Mouse (Mus musculus): Measurements from ENCODE around the gene 4921524J17Rik.

Gene 4921524J17Rik

DNA sequence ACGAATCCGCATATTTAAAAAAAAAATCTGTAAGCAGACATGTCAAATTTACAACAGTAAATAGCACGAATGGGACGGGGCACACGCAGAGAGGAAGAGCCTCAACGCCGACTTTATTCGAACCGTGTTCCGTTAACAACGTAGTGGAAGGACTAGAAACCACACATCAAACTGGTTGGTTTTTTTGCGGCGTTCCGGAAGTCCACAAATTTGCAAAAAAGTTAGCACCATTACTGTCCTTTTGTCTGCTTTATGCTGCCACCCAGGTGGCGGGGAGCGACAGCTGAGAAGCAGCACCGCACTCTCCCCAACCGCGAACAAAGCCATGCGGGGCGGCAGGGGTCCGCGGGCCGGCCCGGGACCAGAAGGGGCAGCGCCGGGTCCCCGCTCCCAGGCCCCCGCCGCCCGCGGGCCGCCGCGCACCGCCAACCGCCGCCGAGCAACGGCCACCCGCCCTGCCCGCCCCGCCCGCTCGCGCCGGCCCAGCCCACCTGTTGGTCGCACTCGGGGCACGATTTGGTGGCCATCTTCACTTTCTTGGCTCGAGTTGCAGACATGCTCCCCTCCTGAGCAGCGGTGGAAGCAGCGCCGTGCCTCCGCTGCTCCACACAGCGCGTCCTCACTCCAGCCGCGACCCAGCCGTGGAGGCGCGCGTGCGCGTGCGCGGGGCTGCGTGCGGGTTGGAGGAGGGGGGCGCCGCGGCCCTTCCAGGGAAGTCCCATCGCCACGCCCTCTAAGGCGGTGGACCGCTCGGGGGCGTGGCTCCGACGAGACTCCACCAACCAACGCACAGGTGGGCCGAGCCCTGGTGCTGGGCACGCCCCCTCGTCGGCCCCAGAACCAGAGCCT is at the start of gene 4921524J17Rik:
TSS of gene 4921524J17Rik (minus strand) at position 666 of the 849 bp plus-strand sequence.
- peak; percentile 96 for DNase-seq (ENCODE audit: low spot score)

DNA sequence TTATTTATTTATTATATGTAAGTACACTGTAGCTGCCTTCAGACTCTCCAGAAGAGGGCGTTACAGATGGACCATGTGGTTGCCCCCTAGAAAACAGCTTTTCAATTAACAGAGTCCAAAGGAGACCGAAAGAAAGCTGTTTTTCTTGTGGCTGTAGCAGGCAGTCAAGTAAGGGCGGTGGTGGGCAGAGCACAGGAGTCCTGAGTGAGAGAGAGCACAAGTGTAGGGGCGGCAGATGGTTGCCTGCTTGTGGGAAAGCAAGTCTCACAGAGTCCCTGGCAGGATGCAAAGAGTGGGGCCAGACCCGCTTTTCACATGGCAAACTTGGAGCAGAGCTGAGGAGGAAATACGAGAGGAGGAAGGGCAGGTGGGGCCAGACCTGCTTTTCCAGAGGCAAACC is 49.8 kb upstream of the 4921524J17Rik start:
- no peak for DNase-seq (ENCODE audit: low spot score)

DNA sequence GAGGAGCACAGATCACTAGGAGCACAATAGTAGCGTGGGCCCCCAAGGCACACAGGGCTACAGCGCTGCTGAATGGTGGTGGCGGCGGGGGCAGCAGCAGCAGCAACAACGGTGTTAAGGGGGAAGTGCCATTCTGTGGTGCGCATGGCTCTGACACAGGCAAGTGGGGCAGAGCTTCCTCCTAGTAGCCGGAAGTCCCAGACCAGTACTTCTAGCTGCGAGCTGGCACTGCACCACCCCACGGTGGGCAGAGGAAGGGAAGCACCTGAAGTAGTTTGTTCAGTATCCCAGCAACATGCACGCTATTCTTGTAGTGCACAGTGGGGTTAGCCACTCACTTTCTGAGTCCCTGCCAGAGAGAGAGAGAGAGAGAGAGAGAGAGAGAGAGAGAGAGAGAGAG is 49.3 kb upstream of the 4921524J17Rik start:
- DNase-seq (ENCODE audit: low spot score): no peak

DNA sequence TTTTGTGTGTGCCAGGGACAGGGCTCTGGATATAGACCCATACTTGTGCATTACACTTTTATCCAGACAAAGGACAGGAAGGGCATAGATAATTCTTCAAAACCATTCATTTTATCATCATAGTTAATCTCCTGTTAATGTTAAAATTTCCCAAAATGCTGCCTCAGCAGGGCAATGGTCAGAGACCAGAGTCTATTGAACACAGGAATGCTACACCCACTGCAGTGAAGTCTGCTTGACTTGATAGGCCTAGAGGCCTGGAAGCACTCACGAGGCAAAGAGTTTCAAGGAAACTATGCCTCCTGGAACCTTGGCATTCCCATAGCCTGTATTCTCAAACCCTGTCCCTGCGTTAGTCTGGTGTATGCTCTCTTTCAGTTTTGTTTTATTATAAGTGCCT is 47.1 kb upstream of the 4921524J17Rik start:
- no peak for DNase-seq (ENCODE audit: low spot score)

DNA sequence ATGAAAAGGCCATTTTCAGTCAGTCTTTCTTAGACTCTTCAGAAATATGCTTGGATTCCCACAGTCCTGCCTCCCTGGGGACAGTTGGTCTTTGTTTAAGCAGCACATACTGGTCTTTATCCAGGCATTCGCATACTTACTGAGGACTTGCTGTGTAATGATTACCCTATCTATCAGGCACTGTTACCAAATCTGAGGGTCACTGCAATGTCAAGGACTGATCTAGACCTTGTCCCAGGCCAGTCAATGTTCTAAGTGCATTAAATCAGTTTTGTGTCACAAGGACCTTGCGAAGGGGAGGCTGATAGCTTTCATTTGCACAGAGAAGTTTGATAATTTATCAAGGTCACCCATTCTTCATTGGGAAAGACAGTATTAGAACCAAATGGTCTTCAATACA is 45.8 kb upstream of the 4921524J17Rik start:
- no peak for DNase-seq (ENCODE audit: low spot score)

DNA sequence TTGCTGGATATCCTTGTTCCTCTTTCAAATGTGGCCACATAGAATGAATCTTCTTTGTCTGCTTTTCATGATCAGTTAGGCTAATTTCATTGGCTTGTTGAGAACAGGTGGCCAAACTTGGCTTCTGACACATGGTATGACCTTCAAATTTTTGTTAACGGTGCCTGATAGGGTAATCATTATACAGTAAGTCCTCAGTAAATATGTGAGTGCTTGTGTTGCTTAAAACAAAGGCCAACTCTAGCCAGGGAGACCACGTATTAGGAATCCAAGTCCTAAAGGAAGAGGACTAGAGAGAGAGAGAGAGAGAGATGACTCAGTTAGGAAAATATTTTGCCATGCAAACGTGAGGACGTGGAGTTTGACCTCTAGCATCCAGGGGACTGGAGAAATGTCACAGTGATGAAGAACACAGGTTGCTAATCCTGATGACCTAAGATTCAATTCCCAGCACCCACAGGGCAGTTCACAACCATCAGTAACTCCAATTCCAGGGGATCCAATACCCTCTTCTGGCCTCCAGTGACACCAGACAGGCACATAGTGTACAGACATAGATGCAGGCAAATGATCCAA is 44.4 kb upstream of the 4921524J17Rik start:
- DNase-seq (ENCODE audit: low spot score): no peak

DNA sequence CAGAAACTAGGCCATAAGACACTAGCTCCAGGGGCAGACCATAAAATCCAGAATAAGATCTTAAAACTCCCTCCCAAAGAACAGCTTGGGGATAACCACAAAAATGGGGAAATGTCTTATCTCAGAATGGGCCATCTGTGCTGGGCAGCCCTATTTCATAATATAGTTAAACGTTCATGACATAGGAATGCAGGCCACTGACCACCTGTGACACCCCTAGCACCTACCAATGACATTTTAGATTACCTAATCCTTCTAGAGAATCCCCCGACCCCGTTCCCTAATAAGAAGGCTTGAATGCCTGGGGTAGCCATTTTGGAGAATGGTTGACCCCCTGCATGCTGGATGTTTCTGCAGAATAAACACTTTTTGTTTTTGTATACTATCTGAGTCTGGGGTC is 42.3 kb upstream of the 4921524J17Rik start:
- no peak for DNase-seq (ENCODE audit: low spot score)

DNA sequence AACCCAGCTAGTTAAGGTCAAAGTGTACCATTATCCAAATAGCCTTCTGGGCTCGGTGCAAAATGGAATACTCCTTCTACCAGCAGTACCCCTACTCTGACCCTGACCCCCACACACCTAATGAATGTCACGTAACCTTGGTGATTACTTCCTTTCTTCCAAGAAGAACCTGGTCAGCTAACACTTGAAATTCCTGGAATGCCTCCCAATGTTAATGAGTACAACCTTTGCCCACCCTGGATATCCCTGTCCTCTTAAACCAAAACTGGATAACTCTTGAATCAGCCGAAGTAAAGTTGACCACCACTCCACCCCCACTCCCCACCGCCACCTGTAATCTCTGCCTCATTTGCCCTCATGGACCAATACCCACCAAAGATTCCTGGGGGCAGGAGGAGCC is 40.6 kb upstream of the 4921524J17Rik start:
- no peak for DNase-seq (ENCODE audit: low spot score)

DNA sequence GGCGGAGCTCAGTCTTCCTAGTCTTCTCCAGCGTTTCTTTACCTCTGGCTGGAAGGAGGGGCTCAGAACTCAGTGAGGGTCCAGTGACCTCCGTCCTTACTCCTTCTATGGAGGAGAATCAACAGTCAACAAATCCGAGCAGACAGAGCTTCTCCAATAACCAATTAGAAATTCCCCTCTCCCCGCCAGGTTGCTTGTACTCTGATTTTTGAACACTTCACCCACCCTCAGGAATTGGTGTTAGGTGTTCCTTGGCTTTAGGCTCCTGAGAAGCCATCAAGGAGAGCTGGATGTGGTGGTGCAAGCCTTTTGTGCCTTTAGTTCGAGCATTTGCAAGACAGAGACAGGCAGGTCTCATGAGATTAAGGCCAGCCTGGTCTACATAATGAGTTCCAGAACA is 40.2 kb upstream of the 4921524J17Rik start:
- no peak for DNase-seq (ENCODE audit: low spot score)

DNA sequence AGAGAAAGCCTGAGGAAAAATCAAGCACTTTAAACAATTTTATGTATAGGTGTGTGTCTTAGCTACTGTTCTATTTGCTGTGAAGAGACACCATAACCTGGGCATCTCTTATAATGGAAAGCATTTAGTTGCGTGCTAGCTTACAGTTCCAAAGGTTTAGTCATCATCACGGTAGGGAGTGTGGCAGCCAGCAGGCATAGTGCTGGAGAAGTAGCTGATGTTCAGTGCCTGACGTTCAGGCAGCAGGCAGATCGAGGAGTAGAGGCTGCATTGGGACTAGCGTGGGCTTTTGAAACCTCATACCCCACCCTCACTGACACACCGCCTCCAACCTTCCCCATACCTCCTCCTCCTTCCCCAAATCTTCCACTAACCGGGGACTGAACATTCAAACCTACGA is 38.1 kb upstream of the 4921524J17Rik start:
- DNase-seq (ENCODE audit: low spot score): no peak

DNA sequence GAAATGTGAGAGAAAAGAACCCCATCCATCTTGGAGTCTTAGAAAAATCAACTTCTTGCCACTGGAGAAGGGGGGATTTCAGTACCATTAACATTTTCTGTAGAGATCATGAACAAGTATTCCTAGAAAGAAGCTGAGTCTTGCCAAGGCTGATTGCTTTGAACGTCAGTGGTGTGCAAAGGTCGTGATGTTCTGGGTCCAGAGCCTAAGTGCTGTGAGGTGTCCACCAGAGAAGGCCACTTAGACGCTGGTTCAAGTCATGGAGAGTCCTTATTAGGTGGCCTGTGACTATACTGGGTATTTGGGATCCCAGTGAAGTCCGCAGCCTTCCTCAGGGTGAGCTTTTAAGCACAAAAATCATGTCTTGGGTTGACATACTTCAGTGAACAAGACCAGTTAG is 33.4 kb upstream of the 4921524J17Rik start:
- no peak for DNase-seq (ENCODE audit: low spot score)

DNA sequence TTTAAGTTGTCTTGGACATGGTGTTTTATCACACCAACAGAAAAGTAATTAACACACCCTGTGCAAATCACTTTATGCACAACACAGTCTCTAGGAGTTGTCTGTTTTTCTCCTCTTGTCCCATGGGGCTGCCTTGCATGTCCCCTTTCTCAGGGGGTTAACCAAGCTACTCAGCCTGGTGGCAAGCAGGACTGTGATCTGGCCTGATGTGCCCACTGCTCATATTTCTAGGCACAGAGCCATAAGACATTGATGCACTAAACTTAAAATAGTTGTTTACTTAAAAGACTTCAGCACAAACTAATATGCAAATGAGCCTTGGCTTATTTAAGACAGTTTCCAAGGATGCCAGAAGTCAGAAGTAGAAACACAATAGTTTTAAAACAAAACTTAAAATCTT is 31.7 kb upstream of the 4921524J17Rik start:
- DNase-seq (ENCODE audit: low spot score): no peak

DNA sequence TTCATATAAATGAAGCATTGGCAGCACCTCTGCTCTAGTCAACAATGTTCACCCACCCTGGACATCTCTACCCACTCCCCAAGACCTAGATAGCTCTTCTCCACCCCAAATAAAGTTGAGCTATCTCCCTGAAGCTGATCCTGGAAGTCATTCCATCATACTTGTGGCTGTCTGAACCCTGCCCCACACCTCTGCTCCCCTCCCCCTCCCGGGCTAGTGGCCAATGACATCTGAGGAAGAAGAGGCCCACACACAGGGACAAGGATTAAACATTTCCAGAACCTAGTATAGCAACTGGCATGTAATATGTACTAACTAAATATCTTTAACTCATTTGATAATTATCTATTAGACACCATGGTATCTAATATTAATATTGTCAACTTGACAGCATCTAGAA is 29.8 kb upstream of the 4921524J17Rik start:
- no peak for DNase-seq (ENCODE audit: low spot score)

DNA sequence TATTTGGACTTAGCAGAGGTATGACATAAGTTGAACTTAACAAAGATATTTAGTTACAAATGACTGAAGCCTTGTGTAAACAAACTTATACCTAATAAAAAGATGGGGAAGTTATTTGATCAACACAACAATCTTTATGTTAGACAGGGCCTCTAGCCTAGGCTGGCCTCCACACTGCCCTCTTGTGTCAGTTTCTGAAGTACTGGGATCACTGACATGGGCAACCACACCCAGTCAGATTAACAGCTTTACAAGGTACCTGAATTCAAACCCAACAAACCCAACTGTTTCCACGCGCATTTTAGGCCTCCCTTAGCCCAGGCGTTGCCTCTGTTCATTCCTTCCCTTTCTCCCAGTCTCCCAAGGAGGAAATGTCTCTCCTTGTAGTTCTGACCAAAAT is 28.7 kb upstream of the 4921524J17Rik start:
- no peak for DNase-seq (ENCODE audit: low spot score)

DNA sequence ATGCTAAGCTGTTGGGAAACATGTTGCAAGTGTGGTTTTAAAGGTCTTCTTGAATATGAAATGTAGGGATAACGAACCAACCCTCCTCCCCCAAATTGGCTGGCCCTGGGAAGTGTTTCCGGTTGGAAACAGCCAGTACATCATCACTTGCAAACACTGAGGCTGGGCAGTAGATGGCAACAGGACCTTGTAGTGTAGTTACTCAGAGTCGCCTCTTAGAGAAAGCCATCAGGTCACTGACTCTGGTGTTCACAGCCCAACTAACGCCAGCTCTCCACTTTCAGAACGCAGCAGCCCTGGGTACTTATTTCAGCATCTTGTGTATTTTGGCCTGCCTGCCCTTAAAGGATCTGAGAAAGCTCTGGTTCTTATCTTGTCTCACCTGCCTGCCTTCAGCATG is 28.2 kb upstream of the 4921524J17Rik start:
- no peak for DNase-seq (ENCODE audit: low spot score)

DNA sequence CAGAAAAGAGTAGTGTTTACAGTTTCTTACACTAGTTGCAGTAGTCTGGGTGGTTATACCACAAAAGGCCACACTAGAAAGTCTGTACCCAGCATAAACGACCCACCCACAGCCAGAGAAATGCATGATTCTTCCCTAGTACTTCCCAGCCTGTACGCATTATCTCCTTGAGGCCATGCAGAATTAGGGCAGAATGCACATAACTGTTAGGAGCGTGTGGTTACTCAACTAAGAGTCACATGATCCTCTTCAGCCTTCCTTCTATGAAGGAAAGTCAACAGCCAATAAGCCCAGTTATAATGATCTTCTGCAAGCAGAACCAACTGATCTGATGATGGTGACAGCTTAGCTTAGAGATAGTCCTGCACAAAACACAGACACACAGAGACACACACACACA is 26.9 kb upstream of the 4921524J17Rik start:
- no peak for DNase-seq (ENCODE audit: low spot score)

DNA sequence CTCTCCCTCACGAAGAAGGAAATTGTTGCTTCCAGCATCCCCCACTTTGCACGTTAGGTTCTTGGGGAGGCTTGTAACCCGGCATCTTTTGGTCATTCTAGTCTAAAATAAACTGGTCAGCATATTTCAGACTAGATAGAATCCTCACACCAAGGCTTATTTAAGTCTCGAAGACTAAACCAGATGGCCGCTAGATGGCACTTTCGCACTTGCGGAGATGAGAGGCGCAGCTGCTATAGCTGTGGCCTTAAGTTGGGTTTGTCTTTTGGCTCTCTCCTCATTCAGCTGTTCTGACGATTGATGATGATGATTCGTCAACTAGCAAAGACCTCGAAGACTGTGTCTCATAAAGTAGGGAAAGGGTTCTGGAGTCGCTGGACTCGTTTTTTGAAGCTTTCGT is 23.9 kb upstream of the 4921524J17Rik start:
- peak; percentile 31 for DNase-seq (ENCODE audit: low spot score)

DNA sequence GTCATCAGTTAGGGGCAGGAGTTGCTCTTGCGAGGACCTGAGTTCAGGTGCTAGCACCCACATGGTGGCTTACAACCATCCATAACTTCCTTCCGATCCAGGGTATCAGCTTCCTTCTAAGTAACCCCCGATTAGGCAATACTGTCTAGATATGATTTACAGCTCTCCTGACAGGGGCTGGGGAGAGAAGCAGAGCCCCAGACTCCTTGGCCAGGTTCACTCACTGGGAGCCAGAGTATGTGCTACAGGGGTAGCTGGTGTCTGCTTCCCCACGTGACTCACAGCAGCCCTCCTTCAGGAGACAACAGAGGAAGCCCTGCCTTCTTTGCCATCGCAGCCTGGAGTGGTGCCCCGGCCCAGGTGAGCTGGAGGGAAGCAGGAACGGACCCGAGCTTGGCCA is 22.1 kb upstream of the 4921524J17Rik start:
- DNase-seq (ENCODE audit: low spot score): no peak

DNA sequence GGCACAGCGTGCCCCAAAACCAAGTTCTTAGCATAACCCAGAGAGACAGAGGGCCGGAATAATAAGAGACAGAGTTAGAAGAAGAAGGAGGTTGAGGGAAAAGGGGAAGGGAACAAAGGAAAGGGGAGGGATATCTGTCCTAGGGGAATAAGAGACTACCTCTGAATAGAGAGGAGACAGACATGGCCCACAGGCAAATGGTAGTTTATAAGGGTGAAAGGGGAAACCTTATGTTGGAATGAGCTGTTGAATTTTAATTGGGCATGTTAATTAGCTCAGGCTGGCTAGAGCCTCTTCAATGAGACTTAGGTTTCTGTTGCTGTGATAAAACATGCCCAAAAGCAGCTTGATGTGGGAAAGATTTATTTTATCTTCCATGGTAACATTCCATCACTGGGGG is 20.6 kb upstream of the 4921524J17Rik start:
- DNase-seq (ENCODE audit: low spot score): no peak

DNA sequence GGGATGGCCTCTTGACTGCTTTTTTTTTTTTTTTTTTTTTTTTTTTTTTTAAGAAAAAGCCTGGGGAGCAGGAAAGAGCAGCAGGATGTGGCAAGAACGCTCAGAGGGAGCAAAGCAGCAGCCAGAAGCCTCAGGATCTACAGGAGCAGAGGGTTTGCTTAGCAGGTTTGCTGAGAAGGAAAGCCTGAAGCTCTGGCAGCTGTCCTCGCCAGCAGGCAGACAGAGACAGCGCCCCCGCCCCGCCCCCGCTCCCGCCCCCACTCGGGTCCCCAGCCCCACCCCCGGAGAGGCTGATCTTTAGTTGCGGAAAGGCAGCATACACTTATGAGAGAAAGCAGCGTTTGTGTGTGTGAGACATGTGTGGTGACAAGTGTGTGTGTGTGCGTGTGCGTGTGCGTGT is 19.7 kb upstream of the 4921524J17Rik start:
- no peak for DNase-seq (ENCODE audit: low spot score)

DNA sequence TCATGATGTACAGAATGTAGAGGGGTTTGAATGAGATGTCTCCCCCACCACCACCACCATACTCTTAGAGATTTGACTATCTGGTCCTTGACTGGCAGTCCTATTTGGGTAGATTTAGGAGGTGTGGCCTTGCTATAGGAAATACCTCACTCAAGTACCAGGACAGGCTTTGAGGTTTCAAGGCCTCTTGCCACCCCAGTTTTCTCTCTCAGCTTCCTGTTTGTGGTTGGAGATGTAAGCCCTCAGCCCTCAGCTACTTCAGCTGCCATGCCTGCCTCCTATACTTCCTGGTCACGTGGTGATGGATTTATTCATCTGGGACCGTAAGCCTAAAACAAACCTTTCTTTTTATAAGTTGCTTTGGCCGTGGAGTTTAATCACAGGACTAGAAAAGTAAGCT is 17.7 kb upstream of the 4921524J17Rik start:
- DNase-seq (ENCODE audit: low spot score): no peak

DNA sequence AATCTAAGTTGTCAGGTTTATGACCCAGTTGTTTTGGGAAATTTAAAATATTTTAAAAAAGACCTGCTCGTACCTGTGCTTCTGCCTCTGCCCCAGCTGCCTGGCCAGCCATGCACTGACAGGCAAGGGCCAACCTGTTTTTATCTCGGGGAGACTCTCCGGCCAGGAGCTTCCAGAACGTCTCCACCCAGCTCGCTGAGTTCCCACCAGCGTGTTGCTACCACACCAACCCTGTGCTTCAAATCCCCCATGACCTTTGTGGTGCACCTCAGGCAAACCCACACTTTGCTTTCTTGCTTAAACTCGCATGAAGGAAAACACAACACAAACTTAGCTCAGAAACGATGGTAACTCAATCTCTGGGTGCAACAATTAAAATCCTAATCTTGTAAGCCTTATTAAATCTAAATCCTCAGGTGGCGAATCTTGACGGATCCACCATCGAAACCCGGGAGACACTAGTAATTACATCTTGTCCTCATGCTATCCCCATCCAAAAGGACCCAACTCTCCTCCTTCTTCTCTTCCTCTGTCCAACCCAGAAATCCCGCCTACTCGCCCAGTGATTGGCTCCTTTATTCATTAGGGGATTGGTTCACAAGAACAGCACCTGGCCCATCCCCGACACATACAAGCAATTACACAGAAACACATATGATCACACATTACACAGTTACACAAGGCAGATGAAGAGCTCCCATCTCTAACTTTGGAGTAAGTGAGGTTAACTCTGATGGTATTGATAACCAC is 13.5 kb upstream of the 4921524J17Rik start:
- no peak for DNase-seq (ENCODE audit: low spot score)

DNA sequence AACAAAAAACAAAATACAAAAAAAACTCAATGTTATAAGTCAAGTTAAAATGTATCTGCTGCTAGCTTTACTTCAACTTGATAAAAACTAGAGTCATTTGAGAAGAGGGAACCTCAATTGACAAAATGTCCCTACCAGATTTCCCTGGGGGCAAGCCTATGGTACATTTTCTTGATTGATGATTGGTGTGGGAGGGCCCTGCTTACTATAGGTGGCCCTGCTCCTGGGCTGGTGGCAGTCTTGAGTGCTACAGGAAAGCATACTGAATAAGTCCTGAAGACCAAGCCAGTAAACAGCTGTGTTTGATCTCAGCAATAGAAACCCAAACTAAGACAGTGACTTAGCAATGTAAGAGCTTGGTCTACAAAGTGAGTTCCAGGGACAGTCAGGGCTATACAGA is 11.5 kb upstream of the 4921524J17Rik start:
- DNase-seq (ENCODE audit: low spot score): no peak
